Mouse (Mus musculus) embryonic facial prominence, embryonic 12.5 days (tissue): Measurements from ENCODE around the gene Grin2a. TPM values are rescaled to one million over a fixed set of nuclear protein-coding genes. Genes with fewer than 3 reads are reported as not detected.

Source experiments
- ATAC-seq: fragments of 200-750 bp; cut with Nextera tagmentation; 2 replicates; pipeline ENCODE4 v1.8.0; 2017; ENCODE audit not compliant: insufficient number of reproducible peaks, insufficient read depth, low FRiP score, low TSS enrichment
- H3K27ac ChIP-seq: fragments of 300-500 bp; sonication (generic); 2 replicates; pipeline ENCODE4 v1.5.1; 2016; ENCODE audit warnings: mild to moderate bottlenecking
- H3K27me3 ChIP-seq: fragments of 300-500 bp; sonication (generic); 2 replicates; pipeline ENCODE4 v1.6.1; 2016; ENCODE audit warnings: mild to moderate bottlenecking, moderate library complexity
- H3K36me3 ChIP-seq: fragments of 300-500 bp; sonication (generic); 2 replicates; pipeline ENCODE4 v1.6.1; 2016; ENCODE audit warnings: mild to moderate bottlenecking
- H3K4me1 ChIP-seq: fragments of 300-500 bp; sonication (generic); 2 replicates; pipeline ENCODE4 v1.6.1; 2016
- H3K4me2 ChIP-seq: fragments of 300-500 bp; sonication (generic); replicated peaks from 2 replicates; pipeline ENCODE4 v1.6.1; 2016; ENCODE audit warnings: mild to moderate bottlenecking, moderate library complexity
- H3K4me3 ChIP-seq: fragments of 300-500 bp; sonication (generic); 2 replicates; pipeline ENCODE4 v1.5.1; 2016; ENCODE audit warnings: mild to moderate bottlenecking
- H3K9ac ChIP-seq: fragments of 300-500 bp; sonication (generic); 2 replicates; pipeline ENCODE4 v1.6.1; 2016; ENCODE audit warnings: mild to moderate bottlenecking, moderate library complexity
- H3K9me3 ChIP-seq: fragments of 300-500 bp; sonication (generic); 2 replicates; pipeline ENCODE4 v1.6.1; 2016; ENCODE audit warnings: mild to moderate bottlenecking, moderate library complexity
- WGBS: fragments of 180-500 bp; shearing (Covaris S2); methylation state at CpG from one replicate; pipeline ENCODE4 v1.1.7; 2016; 5-methylcytosine and 5-hydroxymethylcytosine counted together
- polyA plus RNA-seq: library from polyadenylated mRNA; unstranded; fragments of >200 nt; fragmentation: Nextera tagmentation; extraction: Ambion mirVana; gene quantifications from 2 replicates; pipeline ENCODE4 v1.2.1, GENCODE M21; 2016

Gene Grin2a
- polyA plus RNA-seq, 1 experiment from 2014 or later: 1.3 TPM

GRCm38 (mm10) chr16:9851265-9851988 is 143.9 kb downstream of the Grin2a start:
- no peak overlapping the region for H3K4me2 ChIP-seq
- H3K27ac ChIP-seq: no peak overlapping the region
- H3K9me3 ChIP-seq: no peaks in the 10 kb centered on the region
- no peak overlapping the region for H3K9ac ChIP-seq
- 78% methylated on average over 12 of the region's 12 CpGs for WGBS
- no peak for ATAC-seq
- H3K27me3 ChIP-seq: no peaks in the 10 kb centered on the region
- no peak overlapping the region for H3K4me3 ChIP-seq
- no peaks in the 10 kb centered on the region for H3K4me1 ChIP-seq
- H3K36me3 ChIP-seq: no peaks in the 10 kb centered on the region

- Histone ChIP-seq H3K9me3 (no peaks in the 10 kb centered on the region), H3K27me3 (no peaks in the 10 kb centered on the region), H3K27ac (no peak overlapping the region), H3K9ac (no peak overlapping the region), H3K4me2 (no peak overlapping the region), H3K4me1 (no peaks in the 10 kb centered on the region), H3K4me3 (no peak overlapping the region), H3K36me3 (no peaks in the 10 kb centered on the region)
- no peak for ATAC-seq
- 60% methylated on average over 3 of the region's 3 CpGs for WGBS
Measured at GRCm38 (mm10) chr16:9841496-9841895, 153.9 kb downstream of the Grin2a start.

- Histone ChIP-seq H3K4me2 (no peak overlapping the region), H3K4me1 (no peaks in the 10 kb centered on the region), H3K9me3 (no peaks in the 10 kb centered on the region), H3K4me3 (no peak overlapping the region), H3K36me3 (no peaks in the 10 kb centered on the region), H3K9ac (no peak overlapping the region), H3K27ac (no peak overlapping the region), H3K27me3 (no peaks in the 10 kb centered on the region)
- 38% methylated on average over 8 of the region's 8 CpGs for WGBS
- ATAC-seq: no peak
Measured at GRCm38 (mm10) chr16:9836542-9836941, 158.8 kb downstream of the Grin2a start.

DNA sequence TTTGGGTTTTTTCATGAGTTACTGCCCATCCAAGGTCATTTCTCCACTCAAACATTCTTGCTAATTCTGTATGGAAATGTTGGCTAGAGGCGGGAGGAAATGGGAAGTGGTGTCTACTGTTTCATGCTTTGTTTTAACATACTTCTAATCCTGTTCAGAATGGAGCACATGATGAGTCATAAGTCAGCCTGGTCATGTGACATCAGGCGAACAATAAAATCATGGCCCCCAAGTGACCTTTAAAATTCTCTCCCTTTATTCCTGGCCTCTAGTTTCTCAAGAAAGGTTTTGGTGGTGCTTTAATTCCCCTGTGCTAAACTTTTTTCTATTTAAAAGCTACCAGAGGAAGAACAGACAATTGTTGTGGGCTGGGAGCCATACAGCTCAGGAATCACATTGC is 161.1 kb downstream of the Grin2a start:
- Histone ChIP-seq H3K36me3 (no peaks in the 10 kb centered on the region), H3K9me3 (no peaks in the 10 kb centered on the region), H3K9ac (no peak overlapping the region), H3K27ac (no peak overlapping the region), H3K4me2 (no peak overlapping the region), H3K27me3 (no peaks in the 10 kb centered on the region), H3K4me1 (no peaks in the 10 kb centered on the region), H3K4me3 (no peak overlapping the region)
- ATAC-seq: no peak
- WGBS: 90% methylated on average over 2 of the region's 2 CpGs

DNA sequence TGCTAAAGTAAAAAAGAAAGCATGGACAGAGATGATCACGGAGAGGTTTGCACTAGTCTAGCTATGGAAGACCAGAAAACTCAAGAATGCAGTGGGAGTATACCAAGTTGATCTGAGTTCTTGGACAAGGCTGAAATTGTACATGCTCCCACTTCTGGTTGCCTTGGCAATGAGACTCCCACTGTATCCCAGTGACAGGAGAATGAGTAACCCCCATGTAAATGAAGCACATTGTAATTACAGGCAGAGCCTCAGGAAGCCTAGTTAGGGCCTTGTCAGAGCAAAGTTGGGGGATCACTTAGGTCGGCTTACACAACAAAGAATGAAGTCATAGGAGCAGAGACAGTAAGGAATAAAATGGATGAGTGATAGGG is 170.3 kb downstream of the Grin2a start:
- H3K4me1 ChIP-seq: no peaks in the 10 kb centered on the region
- no peak for ATAC-seq
- no peak overlapping the region for H3K9ac ChIP-seq
- no peak overlapping the region for H3K4me2 ChIP-seq
- WGBS: 72% methylated on average over 2 of the region's 2 CpGs
- H3K9me3 ChIP-seq: no peaks in the 10 kb centered on the region
- H3K27ac ChIP-seq: no peak overlapping the region
- no peak overlapping the region for H3K4me3 ChIP-seq
- no peaks in the 10 kb centered on the region for H3K27me3 ChIP-seq
- H3K36me3 ChIP-seq: no peaks in the 10 kb centered on the region

DNA sequence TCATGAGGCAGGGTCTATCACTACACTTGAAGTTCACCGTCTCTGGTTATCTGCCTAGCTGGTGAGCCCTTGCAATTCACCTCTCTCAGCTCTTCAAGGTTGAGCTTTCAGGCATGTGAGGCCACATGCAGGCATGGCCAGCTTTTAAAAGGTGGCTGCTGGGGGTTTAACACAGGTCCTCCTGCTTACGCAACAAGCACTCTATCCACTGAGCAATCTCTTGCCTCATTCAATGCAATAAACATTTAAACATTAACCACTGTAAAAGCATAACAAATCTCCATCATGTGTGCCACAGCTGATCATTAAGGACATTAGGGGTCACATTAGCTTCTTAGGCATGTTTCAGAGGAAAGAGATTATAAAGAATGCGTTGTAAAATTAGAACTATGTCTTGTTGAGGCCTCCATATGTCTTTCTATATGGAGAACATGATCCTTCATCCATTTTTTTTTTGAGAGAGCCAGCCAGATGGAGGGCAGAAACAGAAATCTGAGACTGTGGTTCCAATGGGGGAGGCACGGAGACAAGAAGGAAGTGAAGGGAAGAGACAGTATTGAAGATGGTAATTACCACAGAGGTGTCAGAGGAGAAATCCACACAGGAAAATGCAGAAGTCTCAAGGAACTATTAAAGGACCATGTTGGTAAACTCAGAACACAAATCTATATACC is 170.8 kb downstream of the Grin2a start:
- 75% methylated on average over 4 of the region's 4 CpGs for WGBS
- H3K4me2 ChIP-seq: no peak overlapping the region
- H3K4me1 ChIP-seq: no peaks in the 10 kb centered on the region
- no peak overlapping the region for H3K9ac ChIP-seq
- H3K36me3 ChIP-seq: no peaks in the 10 kb centered on the region
- H3K9me3 ChIP-seq: no peaks in the 10 kb centered on the region
- no peak overlapping the region for H3K4me3 ChIP-seq
- no peaks in the 10 kb centered on the region for H3K27me3 ChIP-seq
- no peak overlapping the region for H3K27ac ChIP-seq
- no peak for ATAC-seq

GRCm38 (mm10) chr16:9823686-9824085 is 171.7 kb downstream of the Grin2a start:
- Histone ChIP-seq H3K4me2 (no peak overlapping the region), H3K36me3 (no peaks in the 10 kb centered on the region), H3K4me3 (no peak overlapping the region), H3K27ac (no peak overlapping the region), H3K9ac (no peak overlapping the region), H3K9me3 (no peaks in the 10 kb centered on the region), H3K27me3 (no peaks in the 10 kb centered on the region), H3K4me1 (no peaks in the 10 kb centered on the region)
- ATAC-seq: no peak

DNA sequence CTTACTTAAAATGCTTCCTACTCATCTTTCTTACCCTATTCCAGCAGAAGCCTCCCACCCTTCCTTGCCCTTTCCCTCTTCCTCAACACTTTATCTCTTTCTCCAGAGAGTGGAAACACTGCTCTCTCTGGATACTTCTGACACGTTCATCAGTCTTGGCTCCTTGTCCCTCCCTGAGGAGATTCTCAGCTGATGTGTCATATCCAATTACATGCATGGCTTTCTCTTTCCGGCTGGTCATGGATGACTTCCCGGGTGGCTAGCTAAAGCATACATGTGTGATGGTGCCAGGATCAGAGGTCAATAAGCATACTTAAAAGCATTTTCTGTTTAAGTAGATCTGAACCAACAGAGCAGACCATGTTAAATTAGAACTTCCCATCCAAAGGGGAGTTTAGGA is 175.9 kb downstream of the Grin2a start:
- ATAC-seq: no peak
- no peak overlapping the region for H3K9ac ChIP-seq
- H3K27me3 ChIP-seq: no peaks in the 10 kb centered on the region
- H3K4me1 ChIP-seq: no peaks in the 10 kb centered on the region
- 52% methylated on average over 3 of the region's 3 CpGs for WGBS
- H3K36me3 ChIP-seq: no peaks in the 10 kb centered on the region
- no peak overlapping the region for H3K4me2 ChIP-seq
- no peaks in the 10 kb centered on the region for H3K9me3 ChIP-seq
- no peak overlapping the region for H3K27ac ChIP-seq
- no peak overlapping the region for H3K4me3 ChIP-seq

GRCm38 (mm10) chr16:9801338-9801737 is 194.0 kb downstream of the Grin2a start:
- no peaks in the 10 kb centered on the region for H3K27me3 ChIP-seq
- no peak overlapping the region for H3K4me2 ChIP-seq

GRCm38 (mm10) chr16:9800221-9800620 is 195.1 kb downstream of the Grin2a start:
- Histone ChIP-seq H3K9ac (no peak overlapping the region), H3K27me3 (no peaks in the 10 kb centered on the region), H3K4me2 (no peak overlapping the region), H3K9me3 (no peaks in the 10 kb centered on the region), H3K27ac (no peak overlapping the region), H3K4me3 (no peak overlapping the region), H3K36me3 (no peaks in the 10 kb centered on the region), H3K4me1 (no peaks in the 10 kb centered on the region)
- 52% methylated on average over 1 of the region's 1 CpGs for WGBS
- no peak for ATAC-seq

More at GRCm38 (mm10) chr16:9801338-9801737, 194.0 kb downstream of the Grin2a start:
- Histone ChIP-seq H3K4me1 (no peaks in the 10 kb centered on the region), H3K36me3 (no peaks in the 10 kb centered on the region), H3K4me3 (no peak overlapping the region), H3K9ac (no peak overlapping the region), H3K27ac (no peak overlapping the region), H3K9me3 (no peaks in the 10 kb centered on the region)
- ATAC-seq: no peak
- WGBS: 88% methylated on average over 8 of the region's 8 CpGs

GRCm38 (mm10) chr16:9792976-9793375 is 202.4 kb downstream of the Grin2a start:
- Histone ChIP-seq H3K9me3 (no peaks in the 10 kb centered on the region), H3K27ac (no peak overlapping the region), H3K36me3 (no peaks in the 10 kb centered on the region), H3K4me2 (no peak overlapping the region), H3K9ac (no peak overlapping the region), H3K4me1 (no peaks in the 10 kb centered on the region), H3K4me3 (no peak overlapping the region), H3K27me3 (no peaks in the 10 kb centered on the region)
- ATAC-seq: no peak
- 88% methylated on average over 2 of the region's 2 CpGs for WGBS

DNA sequence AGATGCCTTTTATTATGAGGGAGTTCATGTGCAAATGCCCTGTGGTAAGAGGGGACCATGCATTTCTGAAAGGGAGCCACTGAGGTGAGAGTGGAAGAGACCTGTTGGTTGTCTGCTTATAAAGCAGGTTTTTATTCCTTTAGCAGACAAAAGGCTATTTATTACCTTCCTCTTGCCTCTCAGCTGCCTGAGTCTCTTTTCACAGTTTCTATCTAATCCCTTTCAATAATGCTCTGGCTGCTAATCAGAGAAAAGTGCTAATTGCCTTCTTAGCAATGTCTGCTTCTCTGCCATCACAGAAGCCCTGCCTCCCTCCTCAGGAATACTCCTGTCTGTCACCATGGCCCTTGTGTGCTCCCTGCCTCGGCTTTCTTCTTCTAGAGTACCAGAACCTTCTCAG is 209.1 kb downstream of the Grin2a start:
- Histone ChIP-seq H3K27ac (no peak overlapping the region), H3K4me1 (no peaks in the 10 kb centered on the region), H3K27me3 (no peaks in the 10 kb centered on the region), H3K4me3 (no peak overlapping the region), H3K4me2 (no peak overlapping the region), H3K9ac (no peak overlapping the region), H3K36me3 (no peaks in the 10 kb centered on the region), H3K9me3 (no peaks in the 10 kb centered on the region)
- 54% methylated on average over 1 of the region's 1 CpGs for WGBS
- ATAC-seq: no peak
